Mouse (Mus musculus): Measurements from ENCODE around the gene Mgat4a.
A peak's percentile ranks its signal among the peaks of the same experiment; 100 is the strongest.
"Not testable (repeated sequence)": the region's sequence is repeated elsewhere in the genome, so short reads cannot be mapped to it uniquely, and the experiment has no call there.

Mgat4a gene

DNA sequence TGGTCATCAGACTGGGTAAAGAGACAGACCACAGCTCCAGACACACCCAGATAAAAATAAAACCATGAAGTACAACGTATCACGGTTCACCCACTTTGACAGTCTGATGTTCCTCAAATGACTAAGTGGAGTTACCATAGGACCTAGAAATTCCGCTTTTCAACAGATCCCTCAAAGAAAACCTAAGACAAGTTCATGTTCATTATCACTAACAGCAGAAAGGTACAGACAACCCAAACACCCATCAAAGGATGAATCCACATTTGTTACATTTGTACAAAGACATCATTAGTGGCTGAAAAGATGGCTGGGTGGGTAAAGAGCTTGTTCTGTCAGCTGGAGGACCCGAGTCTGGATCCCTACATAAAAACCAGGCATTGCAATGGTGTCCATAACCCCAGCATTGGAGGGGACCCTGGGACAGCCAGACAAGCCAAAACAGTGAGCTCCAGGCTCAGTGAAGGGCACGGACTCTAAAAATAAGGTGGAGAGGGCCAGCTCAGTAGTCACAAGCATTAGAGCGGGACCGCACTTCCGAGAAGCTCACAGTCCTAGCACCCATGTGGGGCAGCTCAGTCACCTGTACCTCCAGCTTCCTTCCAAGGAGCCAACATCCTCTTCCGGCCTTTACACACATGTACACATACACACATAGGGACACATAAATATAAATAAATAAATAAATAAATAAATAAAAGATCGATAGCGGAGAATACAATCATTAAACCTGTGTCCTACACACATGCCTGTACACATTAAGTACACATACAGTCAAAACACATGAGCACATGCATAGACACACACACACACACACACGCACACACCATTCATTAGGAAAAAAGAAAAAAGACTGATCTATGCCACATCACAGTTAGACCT lies 8.9 kb downstream of the Mgat4a start:
- no peak for DNase-seq

DNA sequence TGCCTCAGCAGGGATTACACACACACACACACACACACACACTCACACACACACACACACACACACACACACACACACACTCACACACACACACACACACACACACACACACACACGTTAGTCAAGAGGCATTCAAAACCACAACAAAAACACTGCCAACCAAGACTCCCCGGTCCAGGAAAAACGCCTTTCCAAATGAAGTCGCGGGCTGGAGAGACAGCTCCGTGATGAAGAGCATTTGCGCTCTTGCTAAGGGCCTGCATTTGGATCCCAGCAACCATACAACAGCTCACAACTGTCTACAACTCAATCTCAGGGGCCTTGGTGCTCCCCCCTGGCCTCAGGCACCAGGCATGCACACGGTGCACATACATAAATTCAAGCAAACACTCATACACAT lies 10.8 kb downstream of the Mgat4a start:
- no peak for DNase-seq

DNA sequence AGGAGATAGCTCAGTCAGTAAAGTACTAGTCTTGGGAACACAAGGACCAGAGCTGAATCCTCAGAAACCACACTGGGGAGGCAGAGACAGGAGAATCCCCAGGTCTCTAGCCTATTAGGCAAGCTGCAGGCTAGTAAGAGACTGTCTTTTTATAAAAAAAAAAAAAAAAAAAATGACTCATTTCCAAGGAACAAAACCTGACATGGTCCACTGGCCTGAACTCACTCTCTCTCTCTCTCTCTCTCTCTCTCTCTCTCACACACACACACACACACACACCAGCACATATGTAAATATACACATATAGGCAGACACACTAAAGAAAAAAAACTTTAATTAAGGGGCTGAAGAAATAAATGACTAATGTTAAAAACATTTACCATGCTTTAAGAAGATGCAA lies 14.6 kb downstream of the Mgat4a start:
- DNase-seq, result no peak

DNA sequence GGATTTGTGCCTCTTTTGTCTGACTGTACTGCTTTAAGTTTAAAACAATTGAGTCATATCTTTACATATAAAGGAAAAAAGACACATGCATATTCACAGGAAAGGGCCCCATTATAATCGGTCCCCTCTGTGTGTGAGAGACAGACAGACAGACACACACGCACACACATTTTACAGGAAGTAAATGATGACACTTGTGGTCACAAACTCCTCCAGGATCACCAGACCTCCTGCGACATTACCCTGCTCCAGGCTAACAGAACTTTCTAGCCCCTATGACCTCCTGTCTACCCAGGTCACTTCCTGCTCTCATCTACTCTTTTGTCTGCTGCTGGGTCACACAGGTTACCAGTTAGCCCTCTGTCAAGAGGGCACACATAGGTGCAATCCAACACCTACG lies 16.1 kb downstream of the Mgat4a start:
- DNase-seq, result no peak

DNA sequence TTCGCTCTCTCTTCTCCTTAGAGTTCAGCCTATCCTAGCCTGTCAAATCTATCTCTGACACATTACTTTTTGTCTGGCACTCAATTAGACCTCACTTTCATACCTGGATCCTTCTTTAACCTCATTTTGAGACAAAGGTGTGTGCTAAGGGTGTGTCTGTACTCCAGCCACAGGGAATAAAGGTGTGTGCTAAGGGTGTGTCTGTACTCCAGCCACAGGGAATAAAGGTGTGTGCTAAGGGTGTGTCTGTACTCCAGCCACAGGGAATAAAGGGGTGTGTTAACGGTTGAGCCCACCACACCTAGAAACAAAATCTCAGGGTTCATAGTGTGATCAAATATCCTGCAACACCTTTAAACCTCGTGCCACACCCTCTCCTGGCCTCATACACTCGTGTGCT lies 16.7 kb downstream of the Mgat4a start:
- DNase-seq, result not testable (repeated sequence)

DNA sequence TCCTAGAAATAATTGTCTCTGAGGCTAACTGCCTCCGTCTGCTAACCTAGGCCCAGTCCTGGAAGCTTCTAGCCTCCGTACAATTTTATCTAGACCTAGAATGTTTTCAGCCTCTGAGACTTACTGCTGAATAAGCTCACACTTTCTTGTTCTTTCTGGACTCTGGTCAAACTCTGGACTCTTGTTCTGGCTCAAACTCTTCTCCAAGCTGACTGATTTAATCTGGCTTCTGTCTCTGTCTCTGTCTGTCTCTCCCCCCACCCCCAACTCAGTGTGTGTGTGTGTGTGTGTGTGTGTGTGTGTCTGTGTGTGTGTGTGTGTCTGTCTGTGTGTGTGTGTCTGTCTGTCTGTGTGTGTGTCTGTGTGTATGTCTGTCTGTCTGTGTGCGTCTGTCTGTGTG lies 17.3 kb downstream of the Mgat4a start:
- peak; percentile 70 for DNase-seq

DNA sequence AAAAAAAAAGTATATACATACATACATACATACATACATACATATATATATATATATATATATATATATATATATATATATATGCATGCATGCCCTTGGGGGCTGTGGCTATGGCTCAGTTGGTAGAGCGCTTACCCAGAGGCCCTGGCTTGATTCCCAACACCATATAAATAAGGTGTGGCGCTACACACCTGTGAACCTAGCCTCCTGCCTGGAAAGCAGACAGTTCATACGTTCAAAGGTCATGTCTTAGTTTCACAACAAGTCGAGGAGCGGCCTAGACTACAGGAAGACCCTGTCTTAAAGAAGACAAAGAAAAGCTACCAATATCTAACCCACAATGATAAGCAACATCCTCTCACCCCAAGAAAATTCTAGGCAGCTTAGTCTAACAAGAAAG lies 18.7 kb downstream of the Mgat4a start:
- no peak for DNase-seq

DNA sequence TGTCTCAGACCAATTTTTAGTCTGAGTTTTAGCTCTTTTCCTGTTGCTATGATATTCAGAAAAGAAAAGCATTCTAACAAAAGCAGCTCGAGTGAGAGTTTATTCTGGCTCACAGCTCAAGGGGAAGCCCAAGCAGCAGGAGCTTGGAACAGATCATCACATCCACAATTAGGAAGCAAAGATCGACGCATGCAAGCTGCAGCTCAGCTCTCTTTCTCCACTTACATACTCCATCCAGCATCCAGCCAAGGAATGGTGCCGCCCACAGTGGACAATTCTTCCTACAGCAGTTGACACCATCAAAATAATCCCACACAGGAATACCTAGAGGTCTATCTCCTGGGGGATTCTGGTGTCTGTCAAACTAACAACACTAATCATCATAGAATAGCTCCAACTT lies 22.0 kb downstream of the Mgat4a start:
- DNase-seq, result no peak

DNA sequence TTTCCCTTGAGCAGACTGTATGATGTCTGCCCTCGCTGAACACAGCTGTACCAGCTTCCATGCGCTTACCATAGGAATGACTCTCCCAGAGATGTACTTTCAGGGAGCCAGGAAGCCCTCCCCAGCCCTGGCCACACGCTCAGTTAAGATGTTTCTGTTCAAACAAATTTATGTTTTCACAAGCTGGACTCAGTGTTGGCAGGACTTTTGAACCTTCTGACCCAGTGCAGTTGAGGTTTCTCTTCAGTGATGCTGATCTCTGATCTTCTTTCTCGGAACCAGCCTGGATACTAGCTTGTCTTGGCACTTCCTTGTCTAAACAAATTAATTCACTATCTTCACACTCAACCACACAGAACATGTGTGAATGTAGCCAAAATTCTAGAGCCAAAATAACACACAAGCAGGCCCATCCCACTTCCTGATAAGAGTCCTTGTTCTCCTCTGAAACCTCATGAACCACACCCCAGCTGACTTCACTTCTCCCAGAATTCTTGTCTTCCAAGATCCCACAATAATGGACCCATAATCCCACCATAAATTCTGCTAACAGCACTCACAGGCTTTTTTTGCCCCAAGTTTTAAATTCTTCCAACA lies 22.6 kb downstream of the Mgat4a start:
- peak; percentile 38 for DNase-seq

DNA sequence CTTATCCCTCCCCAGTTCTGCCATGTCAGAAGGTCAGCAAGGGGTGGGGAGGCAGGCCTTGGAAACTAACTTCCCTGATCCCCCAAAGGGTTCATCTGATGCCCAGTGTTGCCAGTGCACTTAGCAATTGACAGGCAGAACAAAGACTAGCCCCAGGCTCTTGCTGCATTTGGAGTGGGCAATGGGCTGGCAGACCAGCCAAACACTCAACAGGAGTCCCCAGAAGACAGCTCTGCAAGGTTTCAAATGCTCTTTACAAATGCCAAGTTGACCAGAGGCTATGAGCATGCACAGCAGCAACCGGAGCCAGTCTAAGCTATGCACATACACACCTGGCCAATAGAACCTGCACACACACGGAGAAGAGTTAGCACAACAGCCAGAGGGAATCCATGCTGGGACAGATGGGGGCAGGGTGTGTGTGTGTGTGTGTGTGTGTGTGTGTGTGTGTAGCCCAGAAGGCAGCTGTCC lies 27.8 kb downstream of the Mgat4a start:
- peak; percentile 31 for DNase-seq

DNA sequence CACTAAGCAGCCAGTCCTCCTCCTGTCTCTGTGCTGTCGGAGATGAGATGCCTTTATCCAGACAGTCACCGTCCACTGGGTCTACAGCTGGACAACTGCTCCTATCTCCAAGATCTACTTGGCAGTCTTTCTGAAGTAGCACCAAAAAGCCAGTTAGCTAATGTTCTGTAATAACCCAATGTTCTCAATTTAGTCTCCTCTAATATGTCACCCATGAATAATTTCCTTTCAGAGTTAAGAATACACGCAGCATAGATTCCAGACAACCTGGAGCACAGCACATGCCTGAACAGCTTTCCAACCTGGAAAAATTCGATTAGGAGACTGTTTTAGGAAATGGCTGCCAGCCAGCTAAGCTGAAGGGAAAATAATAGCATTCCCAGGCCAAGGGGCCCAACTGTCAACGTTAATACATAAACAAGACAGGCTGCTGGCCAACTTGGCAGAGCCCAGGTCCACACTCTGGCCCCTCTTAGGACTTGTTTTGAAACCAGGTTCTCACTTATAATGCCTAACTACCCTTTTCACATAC lies 28.6 kb downstream of the Mgat4a start:
- peak; percentile 92 for DNase-seq

DNA sequence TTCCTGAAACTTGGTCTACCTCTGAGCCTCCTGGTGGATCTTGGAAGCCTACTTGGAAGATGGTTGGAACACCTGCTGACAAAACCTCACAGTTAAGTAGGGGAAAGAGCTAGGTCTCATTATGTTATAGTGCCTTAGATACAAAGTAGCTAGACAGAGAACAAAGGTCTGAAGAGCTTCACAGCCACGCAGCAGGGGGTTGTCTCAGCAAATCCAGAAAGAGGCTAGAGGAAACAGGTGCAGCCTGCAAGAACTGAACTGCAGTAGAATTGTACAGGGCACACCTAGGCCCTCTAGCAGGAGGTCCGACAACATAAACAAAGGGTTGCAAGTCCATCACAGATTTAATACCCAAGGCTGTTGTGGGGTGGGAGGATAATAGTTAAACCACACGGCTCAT lies 30.6 kb downstream of the Mgat4a start:
- DNase-seq, result peak; percentile 24

DNA sequence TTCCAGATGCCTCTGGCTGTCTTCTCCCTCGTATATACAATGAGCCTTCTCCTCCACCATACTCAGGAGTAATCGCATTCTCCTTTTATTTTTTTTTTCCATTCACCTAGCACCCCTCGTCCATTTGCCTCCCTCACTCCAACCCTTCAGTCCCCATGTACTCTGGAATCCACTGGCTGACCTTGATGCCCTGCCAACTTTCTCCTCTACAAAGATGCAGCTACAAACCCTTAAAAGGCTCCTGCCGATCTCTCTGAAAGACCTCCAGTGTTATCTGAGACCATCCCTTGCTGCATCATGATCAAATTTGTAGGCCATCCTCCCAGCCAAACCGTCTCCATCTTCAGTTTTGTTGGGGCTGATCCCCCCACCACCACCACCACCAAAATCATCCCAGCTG lies 31.4 kb downstream of the Mgat4a start:
- no peak for DNase-seq

DNA sequence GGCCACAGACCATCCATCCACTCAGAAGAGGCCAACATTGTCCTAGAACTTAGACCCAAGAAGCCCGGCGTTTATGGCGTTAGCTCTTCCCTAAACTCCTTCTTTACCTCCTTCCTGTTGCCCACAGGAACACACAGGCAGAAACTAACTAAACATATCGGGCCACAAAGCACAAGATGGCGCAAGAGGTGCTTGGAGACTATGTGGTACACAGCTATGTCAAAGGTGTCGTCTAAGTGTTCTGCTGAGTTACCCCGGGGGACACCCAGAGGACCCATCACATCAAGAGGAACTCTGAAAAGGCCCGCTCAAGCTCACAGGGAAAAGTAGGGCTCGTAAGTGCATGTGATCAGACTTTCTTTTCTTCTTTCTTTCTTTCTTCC lies 35.5 kb downstream of the Mgat4a start:
- DNase-seq, result no peak

DNA sequence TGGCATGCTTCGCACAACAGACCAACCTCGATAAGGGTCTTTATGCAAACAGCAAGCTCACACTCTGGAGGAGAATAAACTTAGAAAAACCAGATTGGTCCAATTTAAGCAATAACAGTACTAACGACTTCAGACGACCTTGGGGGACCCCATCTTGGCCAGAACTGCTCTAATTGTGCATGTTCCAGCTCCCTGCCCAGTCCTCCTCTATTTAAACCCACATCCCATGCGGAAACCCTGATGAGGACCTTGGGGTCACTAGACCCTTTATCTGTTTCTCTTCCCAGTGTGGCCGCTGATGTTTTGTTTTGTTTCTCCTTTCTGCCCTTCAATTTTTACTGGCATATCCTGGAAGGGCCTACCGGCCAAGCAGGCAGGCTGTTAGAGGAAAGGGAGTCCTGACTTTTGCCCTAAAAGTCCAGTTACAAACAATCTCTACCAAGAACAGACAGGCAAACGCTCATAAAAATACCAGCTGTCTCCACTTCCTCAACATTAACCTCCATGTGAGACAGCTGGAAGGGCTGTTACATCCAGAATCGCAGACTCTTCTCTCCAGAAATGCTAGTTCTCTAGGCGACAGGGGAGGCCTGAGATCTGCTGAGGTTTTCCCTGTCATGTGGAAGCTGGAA lies 36.0 kb downstream of the Mgat4a start:
- DNase-seq, result peak; percentile 43

DNA sequence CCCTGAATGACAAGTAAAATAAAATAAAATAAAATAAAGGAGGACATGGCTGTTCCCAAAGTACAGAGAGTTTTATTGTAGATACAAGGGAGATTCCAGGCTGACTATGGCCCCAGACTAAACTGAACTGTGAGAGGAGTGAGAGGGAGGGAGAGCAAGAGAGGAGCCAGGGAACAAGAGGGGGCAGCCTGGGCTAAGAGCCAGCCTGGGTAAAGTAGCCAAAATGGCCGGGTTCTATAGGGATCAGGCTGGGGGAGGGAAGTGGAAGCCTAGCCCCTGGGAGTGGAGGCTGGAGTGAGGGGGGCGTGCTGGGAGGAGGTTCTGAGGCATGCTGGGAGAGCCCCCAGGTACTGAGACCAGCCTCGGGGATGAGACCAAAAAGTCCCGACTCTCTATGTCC lies 37.2 kb downstream of the Mgat4a start:
- DNase-seq, result no peak

DNA sequence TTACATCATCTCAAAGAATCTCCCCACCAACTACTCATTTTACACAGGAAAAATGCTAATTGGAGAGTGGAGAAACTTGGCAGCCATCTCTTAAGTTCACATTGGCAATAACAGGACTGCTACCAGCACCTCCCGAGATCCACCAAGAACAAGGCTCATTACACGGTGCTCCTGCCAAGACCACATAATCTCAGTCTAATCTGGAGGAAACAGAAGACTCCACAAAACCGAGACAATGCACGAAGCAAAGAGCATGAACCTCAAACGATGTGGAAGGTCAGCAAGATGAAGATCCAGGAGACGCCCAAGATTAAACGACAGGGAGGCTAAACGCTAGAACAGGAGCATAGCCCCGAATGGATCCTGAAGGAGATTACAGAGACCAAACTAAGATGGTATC lies 38.5 kb downstream of the Mgat4a start:
- no peak for DNase-seq

DNA sequence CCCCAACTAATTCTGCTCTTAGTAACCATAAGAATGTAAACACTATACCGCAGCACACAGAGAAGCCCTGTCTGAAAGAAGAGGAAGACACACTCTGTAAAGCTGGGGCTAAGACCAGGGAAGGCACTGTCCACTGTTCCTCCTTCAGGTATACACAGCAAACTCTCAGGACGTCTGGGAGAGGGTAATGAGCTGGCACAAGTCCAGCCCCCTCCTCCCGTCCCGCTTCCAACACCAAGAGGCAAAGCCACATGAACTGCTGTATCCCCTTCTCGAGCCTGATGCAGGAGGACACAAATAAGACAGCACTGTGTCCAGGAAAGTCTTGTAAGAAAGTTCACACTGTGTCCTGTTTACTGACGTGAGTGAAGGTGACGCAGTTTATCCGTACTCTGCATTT lies 40.1 kb downstream of the Mgat4a start:
- no peak for DNase-seq

DNA sequence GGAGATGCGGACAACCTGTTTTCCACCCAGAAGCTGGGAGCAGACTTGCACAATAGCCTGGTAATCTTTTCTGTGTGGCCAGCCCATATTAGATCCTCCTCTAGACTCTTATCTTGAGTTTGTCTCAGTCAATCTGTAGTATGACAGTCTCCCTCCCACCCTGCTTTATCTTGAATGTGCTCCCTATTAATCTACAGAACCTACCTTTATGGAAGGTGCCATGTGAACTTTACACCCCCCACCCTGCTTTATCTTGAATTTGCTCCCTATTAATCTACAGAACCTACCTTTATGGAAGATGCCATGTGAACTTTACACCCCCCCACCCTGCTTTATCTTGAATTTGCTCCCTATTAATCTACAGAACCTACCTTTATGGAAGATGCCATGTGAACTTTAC lies 41.4 kb downstream of the Mgat4a start:
- DNase-seq, result not testable (repeated sequence)

DNA sequence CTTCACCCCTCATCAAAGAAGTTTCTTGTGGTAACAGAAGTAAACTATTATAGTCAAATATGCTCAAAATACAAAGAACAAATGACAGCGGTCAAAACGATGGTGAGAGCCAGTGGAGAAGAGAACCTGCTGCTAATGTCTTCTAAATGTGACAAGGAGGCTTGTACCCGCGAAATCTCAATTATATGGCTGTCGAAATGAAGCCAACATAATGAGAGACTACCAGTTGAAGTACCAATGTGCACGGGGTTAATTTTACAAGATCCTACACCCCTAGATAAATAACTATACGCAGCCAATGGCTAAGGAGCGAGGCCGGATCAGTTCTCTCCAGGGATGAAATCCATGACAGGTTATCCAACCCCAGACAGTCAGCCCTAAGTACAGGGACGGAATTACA lies 41.9 kb downstream of the Mgat4a start:
- no peak for DNase-seq

DNA sequence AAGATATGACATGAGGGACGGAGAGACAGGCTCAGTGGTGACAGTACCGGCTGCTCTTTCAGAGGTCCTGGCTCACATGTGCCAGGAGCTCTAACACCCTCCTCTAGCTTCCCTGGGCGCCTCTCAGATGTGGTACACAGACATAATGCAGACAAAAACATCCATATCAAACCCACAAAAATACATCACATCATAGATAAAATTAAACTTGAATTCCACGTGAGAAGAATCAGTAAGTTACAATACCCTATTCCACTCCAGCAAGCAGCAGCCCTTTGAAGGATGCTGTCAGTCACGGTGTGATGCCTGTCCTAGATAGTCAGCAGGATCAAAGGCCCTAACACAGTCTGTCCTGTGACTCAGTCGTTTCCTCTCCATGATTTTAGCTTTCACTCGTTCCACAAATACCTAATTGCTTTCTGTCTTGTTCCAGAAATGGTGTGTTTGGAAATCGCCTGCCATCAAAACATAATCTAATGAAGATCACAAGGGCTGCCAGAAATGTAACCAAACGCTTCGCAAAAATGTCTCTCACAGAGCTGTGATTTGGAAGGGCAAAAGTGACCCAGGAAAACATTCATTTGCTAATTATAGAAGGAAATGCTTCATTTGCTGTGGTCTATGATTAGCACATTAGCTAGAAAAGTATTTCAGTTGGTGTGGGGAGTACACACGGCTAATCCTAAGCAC lies 44.1 kb downstream of the Mgat4a start:
- DNase-seq, result no peak

DNA sequence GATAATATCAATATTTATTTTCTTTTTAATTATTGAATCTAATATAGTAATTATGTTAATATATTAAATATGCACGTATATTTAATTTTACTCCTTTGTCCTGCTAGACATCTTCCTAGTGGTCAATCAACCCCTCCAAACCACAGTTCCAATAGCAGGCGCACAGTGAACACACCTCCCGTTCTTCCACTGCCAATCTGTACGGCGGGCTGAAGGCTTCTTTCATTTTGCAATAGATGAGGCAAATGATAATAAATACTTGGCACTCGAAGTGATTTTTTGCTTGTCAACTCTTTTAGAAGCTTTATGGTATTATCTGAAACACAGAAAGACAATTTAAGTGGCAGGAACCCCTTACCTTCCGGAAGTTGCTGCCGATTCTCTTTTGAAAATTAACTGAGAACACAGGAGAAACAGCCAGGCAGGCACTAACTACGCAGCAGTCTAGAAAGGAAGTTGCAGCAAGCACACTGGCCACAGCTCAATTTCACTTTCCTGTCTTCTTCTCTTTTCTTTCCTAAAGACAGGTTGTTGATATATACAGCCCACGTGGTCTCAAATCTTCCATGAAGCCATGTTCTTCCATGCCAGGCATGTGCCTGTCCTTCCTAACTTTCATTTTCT lies 45.0 kb downstream of the Mgat4a start:
- DNase-seq, result no peak

DNA sequence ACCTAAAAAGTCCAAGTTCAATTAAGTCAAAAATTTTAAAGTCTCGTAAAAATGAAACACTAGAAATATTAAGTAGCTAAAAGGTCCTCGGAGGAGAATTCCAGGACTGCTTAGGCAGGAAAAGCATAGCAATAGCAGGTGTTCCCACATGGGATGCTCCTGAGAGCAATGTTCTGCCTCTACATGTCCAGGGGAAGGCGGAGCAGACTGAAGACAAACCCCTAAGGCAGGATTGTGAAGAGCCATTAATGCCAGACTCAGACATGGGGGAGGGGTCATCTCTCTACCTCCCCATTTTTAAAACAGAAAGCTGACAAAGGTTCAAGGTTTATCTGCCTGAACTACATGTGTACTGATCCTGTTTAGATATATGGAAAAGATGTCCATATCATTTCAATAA lies 45.7 kb downstream of the Mgat4a start:
- no peak for DNase-seq

Data from kidney, adult 9 months (tissue).